Mouse (Mus musculus): Measurements from ENCODE around the gene Mtch1.

DNA sequence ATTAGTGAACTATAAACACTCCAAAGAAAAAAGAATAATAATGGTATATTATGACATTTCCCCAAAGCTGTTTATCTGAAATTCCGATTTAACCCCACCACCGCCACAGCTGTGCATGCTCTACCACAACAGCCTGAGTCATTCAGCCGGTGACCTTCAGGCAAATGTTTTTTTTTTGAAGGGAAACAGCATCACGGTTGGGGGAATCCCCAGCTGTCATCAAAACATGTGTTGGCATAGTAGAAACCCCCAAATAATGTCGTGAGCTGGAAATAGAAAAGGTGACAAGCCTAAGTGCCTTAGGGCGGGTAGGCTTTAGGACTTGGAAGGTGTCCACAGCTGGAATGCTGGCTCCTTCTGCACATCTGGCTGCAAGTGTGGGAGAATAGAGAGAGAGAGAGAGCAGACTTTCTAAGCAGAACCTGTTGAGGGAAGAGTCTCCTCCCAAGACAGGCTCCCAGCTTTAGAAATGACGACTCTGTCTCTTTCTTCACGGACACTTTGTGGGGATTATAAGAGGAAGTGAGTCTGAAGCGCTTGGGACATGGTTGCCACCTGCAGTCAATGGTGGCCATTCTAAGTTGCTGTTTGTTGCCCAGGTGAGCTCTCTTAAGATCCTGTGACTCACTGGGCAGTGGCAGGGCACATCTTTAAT is 46.5 kb upstream of the Mtch1 start:
- TF ChIP-seq POLR2A (IDR thresholded peaks at IDR 0.05; ENCODE audit: control insufficient read depth, extremely low read depth, insufficient read depth, low read length, poor library complexity) (no peak), CTCF (IDR thresholded peaks at IDR 0.05; ENCODE audit: borderline replicate concordance, control insufficient read depth, extremely low read depth, insufficient read depth, low read length, poor library complexity) (no peak)

All from thymus, adult 2 months (tissue).